ENCODE assay signal across 27 mouse cellular contexts in the genomic region with DNA sequence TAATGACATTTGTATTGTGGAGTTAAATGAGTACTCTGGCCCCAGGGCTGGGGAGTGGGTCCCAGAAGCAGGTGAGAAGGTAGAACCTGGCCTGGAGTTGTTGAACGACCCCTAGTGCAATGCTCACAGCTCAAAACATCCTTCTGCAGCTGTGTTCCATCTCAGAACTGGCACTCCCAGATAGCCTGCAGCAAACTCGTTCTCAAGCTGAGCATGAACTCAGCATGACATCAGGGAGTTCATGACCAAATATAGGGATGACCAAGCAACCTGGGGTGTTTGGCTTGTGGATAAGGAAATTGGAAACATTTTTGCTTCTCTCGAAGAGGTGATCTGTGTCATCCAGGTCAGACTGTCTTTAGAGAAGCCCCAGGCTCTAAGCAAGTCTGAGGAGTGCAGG.
DNase-seq lines count a peak whose midpoint lies in the region; ATAC-seq and TF ChIP-seq lines count a peak whose summit lies in the region.
"Had no signal": no experiment of that assay in that cellular context is flagged by ENCODE, and none has a peak within 500 bp of the region (broad histone marks: within the 10 kb centered on the region; RNA-seq: fewer than 3 reads in every experiment).

No protein-coding gene starts in this region.

- H3K27me3 ChIP-seq in forebrain, embryonic 10.5 days (ENCODE audit: poor library complexity, severe bottlenecking): 0 out of 2 replicates have a peak, but pooled peaks cover 2% of the 10 kb centered on the region
- 0 out of 2 replicates have a peak, but pooled peaks cover 5% of the 10 kb centered on the region for H3K27me3 ChIP-seq in forebrain, embryonic 13.5 days
- H3K27me3 ChIP-seq in myocyte (ENCODE audit: control insufficient read depth, insufficient read depth, insufficient read length): no peaks in the 10 kb centered on the region
- H3K27me3 ChIP-seq: embryonic facial prominence, embryonic 13.5 days; liver, embryonic 15.5 days; lung, embryonic 15.5 days; midbrain, embryonic 12.5 days had no signal

- WGBS in forebrain, embryonic 10.5 days: 61% methylated on average over 3 of the region's 3 CpGs
- 78% methylated on average over 3 of the region's 3 CpGs for WGBS in forebrain, embryonic 13.5 days

- H3K4me3 ChIP-seq in forebrain, embryonic 10.5 days: no peak overlapping the region
- H3K4me3 ChIP-seq in forebrain, embryonic 13.5 days: no peak overlapping the region
- no peak overlapping the region for H3K4me3 ChIP-seq in layer of hippocampus, adult 2 months
- no peak overlapping the region for H3K4me3 ChIP-seq in myocyte
- H3K4me3 ChIP-seq: embryonic facial prominence, embryonic 13.5 days; erythroblast, embryonic 14.5 days; forebrain, embryonic 12.5 days; hindbrain, embryonic 10.5 days; liver, embryonic 15.5 days; lung, embryonic 15.5 days; midbrain, embryonic 12.5 days had no signal

- no peak for TF ChIP-seq CTCF in layer of hippocampus, adult 2 months (conservative IDR thresholded peaks at IDR 0.05)

- no peak overlapping the region for H3K9ac ChIP-seq in forebrain, embryonic 13.5 days
- H3K9ac ChIP-seq: embryonic facial prominence, embryonic 13.5 days; forebrain, embryonic 12.5 days; liver, embryonic 15.5 days; lung, embryonic 15.5 days; midbrain, embryonic 12.5 days had no signal

- ATAC-seq in forebrain, embryonic 13.5 days: no peak
- ATAC-seq: CD4-positive, CD25-positive, alpha-beta regulatory T cell, adult 4 months; hindbrain, postnatal 0 days; intestine, postnatal 0 days had no signal

- no peaks in the 10 kb centered on the region for H3K9me3 ChIP-seq in forebrain, embryonic 10.5 days
- no peaks in the 10 kb centered on the region for H3K9me3 ChIP-seq in forebrain, embryonic 13.5 days (replicated peaks)
- H3K9me3 ChIP-seq: embryonic facial prominence, embryonic 13.5 days; forebrain, embryonic 12.5 days; hindbrain, embryonic 10.5 days; liver, embryonic 15.5 days; lung, embryonic 15.5 days; midbrain, embryonic 12.5 days had no signal

- H3K79me2 ChIP-seq in myocyte (ENCODE audit: control insufficient read depth, insufficient read depth): no peaks in the 10 kb centered on the region

- DNase-seq in forebrain, embryonic 10.5 days (ENCODE audit: extremely low spot score, low spot score): no peak
- no peak for DNase-seq in layer of hippocampus, adult 2 months (ENCODE audit: low spot score in 2 of 2)
- DNase-seq in layer of hippocampus, adult 18-20 months (ENCODE audit: low spot score in 2 of 2): no peak
- DNase-seq in 3T3-L1 (ENCODE audit: low read depth, low spot score): peak; percentile 48
- DNase-seq in retina, postnatal 1 day: no peak
- DNase-seq: adrenal gland, postnatal 36 days; cerebellum, adult 18-20 months; cerebellum, postnatal 10 days; gastrocnemius, postnatal 25 days; heart, adult 11 months; kidney, adult 9 months; kidney, postnatal 10 days; left cerebral cortex, postnatal 4 days; right cerebral cortex, postnatal 14 days had no signal

- H3ac ChIP-seq in myocyte (ENCODE audit: control insufficient read depth, insufficient read length): no peak overlapping the region

- no peaks in the 10 kb centered on the region; the same call in 1 of the 2 replicates for H3K4me1 ChIP-seq in forebrain, embryonic 10.5 days
- H3K4me1 ChIP-seq in forebrain, embryonic 13.5 days: no peaks in the 10 kb centered on the region
- H3K4me1 ChIP-seq: embryonic facial prominence, embryonic 13.5 days; forebrain, embryonic 12.5 days; lung, embryonic 15.5 days; midbrain, embryonic 12.5 days had no signal

- H3K4me2 ChIP-seq in forebrain, embryonic 13.5 days: no peak overlapping the region
- no peak overlapping the region for H3K4me2 ChIP-seq in myocyte (ENCODE audit: low read depth)
- H3K4me2 ChIP-seq: embryonic facial prominence, embryonic 13.5 days; forebrain, embryonic 12.5 days; heart, embryonic 11.5 days; liver, embryonic 15.5 days; lung, embryonic 15.5 days; midbrain, embryonic 12.5 days had no signal

- no peak for TF ChIP-seq POLR2A in myocyte (IDR thresholded peaks at IDR 0.05; ENCODE audit: insufficient read length, low read depth)

- no peaks in the 10 kb centered on the region for H3K36me3 ChIP-seq in forebrain, embryonic 10.5 days (replicated peaks)
- H3K36me3 ChIP-seq in forebrain, embryonic 13.5 days (ENCODE audit: poor library complexity, severe bottlenecking): no peaks in the 10 kb centered on the region
- no peaks in the 10 kb centered on the region for H3K36me3 ChIP-seq in myocyte (ENCODE audit: control insufficient read depth, insufficient read depth)
- H3K36me3 ChIP-seq: embryonic facial prominence, embryonic 13.5 days; forebrain, embryonic 12.5 days; hindbrain, embryonic 10.5 days; liver, embryonic 15.5 days; lung, embryonic 15.5 days; midbrain, embryonic 12.5 days had no signal

- 0 out of 2 replicates have a peak overlapping the region, but pooled peaks have one; percentile 5 for H3K27ac ChIP-seq in forebrain, embryonic 10.5 days
- H3K27ac ChIP-seq in forebrain, embryonic 13.5 days: no peak overlapping the region
- peak overlapping the region; percentile 80 for H3K27ac ChIP-seq in layer of hippocampus, adult 2 months
- H3K27ac ChIP-seq: embryonic facial prominence, embryonic 13.5 days; forebrain, embryonic 12.5 days; hindbrain, embryonic 10.5 days; hindbrain, postnatal 0 days; liver, embryonic 15.5 days; lung, embryonic 15.5 days; midbrain, embryonic 12.5 days had no signal

TF ChIP-seq in myocyte, 11 proteins besides CTCF, POLR2A, EP300 and RAD21:
- TF ChIP-seq SRF (IDR thresholded peaks at IDR 0.05; ENCODE audit: control insufficient read depth, insufficient read length, low read depth) (peak; percentile 11), POLR2AphosphoS2 (IDR thresholded peaks at IDR 0.05; ENCODE audit: insufficient read length, low read depth) (no peak)
